Mouse (Mus musculus): ENCODE data around the gene Spcs1. TPM values are rescaled to one million over a fixed set of nuclear protein-coding genes. Genes with fewer than 3 reads are reported as not detected.

Gene Spcs1
- polyA plus RNA-seq, 2 experiments from 2014 or later, result 278 to 298 TPM

DNA sequence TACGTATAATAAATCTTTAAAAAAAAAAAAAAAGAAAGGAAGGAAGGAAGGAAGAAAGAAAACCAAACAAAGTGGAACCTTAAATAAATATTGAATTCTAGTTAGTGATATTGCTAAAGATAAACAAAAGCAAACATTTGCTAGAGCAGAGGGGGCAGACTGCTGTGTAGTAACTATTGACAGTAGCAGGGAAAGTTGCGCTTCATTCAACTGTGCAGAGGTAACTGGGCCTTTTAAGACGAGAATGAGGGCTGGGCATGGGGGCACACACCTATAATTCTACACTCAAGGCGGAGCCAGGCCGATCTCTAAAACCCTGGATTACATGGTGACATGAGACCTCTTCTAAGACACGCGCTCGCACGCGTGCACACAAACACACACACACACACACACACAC lies 51.5 kb downstream of the Spcs1 start:
- no peak for ATAC-seq

Other genes starting within 250 kb of the Spcs1 start
- 1 to 10 TPM; 4.6 to 6.3 TPM for gene Tmem110, start 176.1 kb downstream of the Spcs1 start, polyA plus RNA-seq (2017; shearing (Covaris generic))
- 1 to 10 TPM in 1 of 2 experiments, under 1 TPM in 1; 0.26 to 1.0 TPM for gene Mustn1, start 122.5 kb downstream of the Spcs1 start, polyA plus RNA-seq (2017; shearing (Covaris generic))
- not detected for gene Itih4, start 115.2 kb downstream of the Spcs1 start, polyA plus RNA-seq (2017; shearing (Covaris generic))
- gene Itih3, start 77.9 kb downstream of the Spcs1 start, polyA plus RNA-seq (2017; shearing (Covaris generic)), result not detected
- not detected for gene Itih1, start 58.4 kb downstream of the Spcs1 start, polyA plus RNA-seq (2017; shearing (Covaris generic))
- gene Nek4, start 50.3 kb downstream of the Spcs1 start, polyA plus RNA-seq (2017; shearing (Covaris generic)), result 1 to 10 TPM; 5.9 to 6.0 TPM
- 10 to 100 TPM; 10.1 to 10.4 TPM for gene Glt8d1, start 272 bp downstream of the Spcs1 start, polyA plus RNA-seq (2017; shearing (Covaris generic))
- 10 to 100 TPM; 40.1 to 46.0 TPM for gene Pbrm1, start 17.5 kb upstream of the Spcs1 start, polyA plus RNA-seq (2017; shearing (Covaris generic))
- 10 to 100 TPM; 77.0 to 78.1 TPM for gene Gnl3, start 17.5 kb upstream of the Spcs1 start, polyA plus RNA-seq (2017; shearing (Covaris generic))
- 10 to 100 TPM; 66.3 to 68.7 TPM for gene Smim4, start 127.3 kb upstream of the Spcs1 start, polyA plus RNA-seq (2017; shearing (Covaris generic))
- gene Nt5dc2, start 129.4 kb upstream of the Spcs1 start, polyA plus RNA-seq (2017; shearing (Covaris generic)), result not detected
- 1 to 10 TPM in 1 of 2 experiments, under 1 TPM in 1; 0.91 to 2.7 TPM for gene Stab1, start 167.0 kb upstream of the Spcs1 start, polyA plus RNA-seq (2017; shearing (Covaris generic))
- not detected for gene Tnnc1, start 206.6 kb upstream of the Spcs1 start, polyA plus RNA-seq (2017; shearing (Covaris generic))
- gene Nisch, start 215.3 kb upstream of the Spcs1 start, polyA plus RNA-seq (2017; shearing (Covaris generic)), result 100 to 1,000 TPM; 151 to 190 TPM
- not detected for gene Sema3g, start 216.2 kb upstream of the Spcs1 start, polyA plus RNA-seq (2017; shearing (Covaris generic))
- 10 to 100 TPM; 11.8 to 12.2 TPM for gene Phf7, start 249.6 kb upstream of the Spcs1 start, polyA plus RNA-seq (2017; shearing (Covaris generic))
- 10 to 100 TPM; 26.4 to 36.3 TPM for gene Bap1, start 249.8 kb upstream of the Spcs1 start, polyA plus RNA-seq (2017; shearing (Covaris generic))

Data from CD4-positive, CD25-positive, alpha-beta regulatory T cell, adult 4 months (primary cell).